Mouse (Mus musculus): ENCODE data around the gene Ppig.

- TF ChIP-seq CTCF (IDR thresholded peaks at IDR 0.05; ENCODE audit: low read depth, low read length), result peak; percentile 36
- no peak for TF ChIP-seq POLR2A (IDR thresholded peaks at IDR 0.05; ENCODE audit: extremely low read depth, insufficient read depth, low read length)
These were observed 56.5 kb downstream of the Ppig start for GRCm38 (mm10) chr2:69778836-69779177.
